Mouse (Mus musculus): ENCODE data around the gene Rpl6. TPM values are rescaled to one million over a fixed set of nuclear protein-coding genes. Genes with fewer than 3 reads are reported as not detected.
"Not testable (repeated sequence)": the region's sequence is repeated elsewhere in the genome, so short reads cannot be mapped to it uniquely, and the experiment has no call there.

Rpl6 gene
- total RNA-seq, 4 experiments from 2014 or later = 525 to 697 (median 601) TPM

GRCm38 (mm10) chr5:121224856-121225255 is 20.6 kb downstream of the Rpl6 start:
- no peak for DNase-seq (ENCODE audit: low spot score)

GRCm38 (mm10) chr5:121225854-121226253 is 21.6 kb downstream of the Rpl6 start:
- no peak for DNase-seq (ENCODE audit: low spot score)

GRCm38 (mm10) chr5:121226406-121226805 is 22.1 kb downstream of the Rpl6 start:
- no peak for DNase-seq (ENCODE audit: low spot score)

- no peak for DNase-seq (ENCODE audit: low spot score)
Measured at GRCm38 (mm10) chr5:121226845-121227244, 22.6 kb downstream of the Rpl6 start.

GRCm38 (mm10) chr5:121227330-121227729 is 23.0 kb downstream of the Rpl6 start:
- not testable (repeated sequence) for DNase-seq (ENCODE audit: low spot score)

- no peak for DNase-seq (ENCODE audit: low spot score)
Measured at GRCm38 (mm10) chr5:121229182-121229581, 24.9 kb downstream of the Rpl6 start.

- DNase-seq (ENCODE audit: low spot score) = no peak
Measured at GRCm38 (mm10) chr5:121230811-121231210, 26.5 kb downstream of the Rpl6 start.

- no peak for DNase-seq (ENCODE audit: low spot score)
Measured at GRCm38 (mm10) chr5:121232789-121233188, 28.5 kb downstream of the Rpl6 start.

GRCm38 (mm10) chr5:121233726-121234125 is 29.4 kb downstream of the Rpl6 start:
- no peak for DNase-seq (ENCODE audit: low spot score)

- peak; percentile 28 for DNase-seq (ENCODE audit: low spot score)
Measured at GRCm38 (mm10) chr5:121236171-121236570, 31.9 kb downstream of the Rpl6 start.

- no peak for DNase-seq (ENCODE audit: low spot score)
Measured at GRCm38 (mm10) chr5:121238208-121238607, 33.9 kb downstream of the Rpl6 start.

GRCm38 (mm10) chr5:121239846-121240245 is 35.6 kb downstream of the Rpl6 start:
- DNase-seq (ENCODE audit: low spot score) = no peak

- no peak for DNase-seq (ENCODE audit: low spot score)
Measured at GRCm38 (mm10) chr5:121241182-121241581, 36.9 kb downstream of the Rpl6 start.

GRCm38 (mm10) chr5:121242261-121242660 is 38.0 kb downstream of the Rpl6 start:
- no peak for DNase-seq (ENCODE audit: low spot score)

- no peak for DNase-seq (ENCODE audit: low spot score)
Measured at GRCm38 (mm10) chr5:121242701-121243100, 38.4 kb downstream of the Rpl6 start.

GRCm38 (mm10) chr5:121243676-121244364 is 39.5 kb downstream of the Rpl6 start:
- DNase-seq (ENCODE audit: low spot score) = no peak

- no peak for DNase-seq (ENCODE audit: low spot score)
Measured at GRCm38 (mm10) chr5:121244365-121244731, 40.1 kb downstream of the Rpl6 start.

GRCm38 (mm10) chr5:121245201-121245600 is 40.9 kb downstream of the Rpl6 start:
- no peak for DNase-seq (ENCODE audit: low spot score)

GRCm38 (mm10) chr5:121248766-121249394 is 44.6 kb downstream of the Rpl6 start:
- DNase-seq (ENCODE audit: low spot score) = no peak

- DNase-seq (ENCODE audit: low spot score) = no peak
Measured at GRCm38 (mm10) chr5:121249693-121250092, 45.4 kb downstream of the Rpl6 start.

- DNase-seq (ENCODE audit: low spot score) = peak; percentile 19
Measured at GRCm38 (mm10) chr5:121251813-121252212, 47.5 kb downstream of the Rpl6 start.

- no peak for DNase-seq (ENCODE audit: low spot score)
Measured at GRCm38 (mm10) chr5:121253816-121254497, 49.7 kb downstream of the Rpl6 start.

GRCm38 (mm10) chr5:121254977-121255376 is 50.7 kb downstream of the Rpl6 start:
- no peak for DNase-seq (ENCODE audit: low spot score)

Measured in heart, adult 8-10 months (tissue).